Mouse (Mus musculus) sigmoid colon, adult 10 weeks (tissue): Measurements from ENCODE around the gene Cdh10. TPM values are rescaled to one million over a fixed set of nuclear protein-coding genes. Genes with fewer than 3 reads are reported as not detected.

Experiments used
- polyA plus RNA-seq: library from polyadenylated mRNA; stranded (reverse); fragments of 350-450 nt; fragmentation: Illumina TruSeq; extraction: RNeasy Lipid Tissue Mini Kit (QIAGEN cat#74804); gene quantifications from one replicate; pipeline ENCODE4 v1.2.3, GENCODE M21; 2014; ENCODE audit warnings: low read depth, low replicate concordance

Cdh10 gene
- 0.22 TPM for polyA plus RNA-seq

DNA sequence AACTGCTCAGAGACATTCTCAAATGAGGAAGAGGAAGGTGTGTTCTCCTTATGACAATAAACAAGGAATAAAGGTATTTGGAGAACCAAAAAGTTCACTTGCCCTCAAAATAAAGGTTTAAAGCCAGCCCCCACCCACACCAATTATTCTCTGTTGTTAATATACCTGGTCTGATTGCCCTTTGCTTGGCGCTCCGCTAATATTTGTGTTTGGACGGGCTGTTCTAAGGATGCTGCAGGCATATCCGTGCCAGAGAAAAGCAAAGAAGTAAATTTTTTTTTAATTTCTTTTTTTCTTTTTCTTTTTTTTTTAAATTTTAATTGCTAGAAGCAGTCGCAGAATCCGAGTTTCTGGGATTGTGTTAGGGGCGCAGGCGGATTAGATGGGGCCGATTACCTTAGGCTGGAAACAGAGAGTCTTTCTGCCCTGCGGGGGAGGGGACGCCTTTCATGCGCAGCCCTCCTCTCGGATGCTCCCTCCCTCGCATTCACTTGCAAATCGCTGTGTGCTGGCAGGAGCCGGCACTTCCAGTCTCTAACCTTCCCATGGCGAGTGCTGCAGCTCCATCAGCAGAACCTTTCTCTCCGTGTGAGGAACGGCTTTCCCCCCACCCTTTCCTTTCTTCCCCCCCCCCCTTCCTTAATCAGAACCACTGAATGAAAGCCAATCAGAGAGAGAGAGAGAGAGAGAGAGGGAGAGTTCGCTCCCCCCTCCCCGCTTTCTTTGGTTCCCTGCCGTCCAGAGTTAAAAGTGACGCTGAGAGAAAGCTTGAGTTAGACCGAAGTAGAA lies at the start of gene Cdh10:
Cdh10 (plus strand) TSS at position 763 of the 789 bp plus-strand sequence.

